Mouse (Mus musculus) forebrain, embryonic 15.5 days (tissue): Measurements from ENCODE around the gene Lrrc4. TPM values are rescaled to one million over a fixed set of nuclear protein-coding genes. Genes with fewer than 3 reads are reported as not detected.
A peak's percentile ranks its signal among the peaks of the same experiment; 100 is the strongest.

Experiments
- ATAC-seq: fragments of 200-750 bp; cut with Nextera tagmentation; replicated peaks from 2 replicates; pipeline ENCODE4 v1.8.0; 2017; ENCODE audit warnings: mild to moderate bottlenecking, moderate TSS enrichment, moderate library complexity
- H3K27ac ChIP-seq: fragments of 300-500 bp; sonication (generic); replicated peaks from 2 replicates; pipeline ENCODE4 v1.5.1; 2015; ENCODE audit warnings: mild to moderate bottlenecking, inconsistent platforms
- H3K27me3 ChIP-seq: fragments of 300-500 bp; sonication (generic); 2 replicates; pipeline ENCODE4 v1.6.1; 2015; ENCODE audit warnings: inconsistent platforms
- H3K36me3 ChIP-seq: fragments of 300-500 bp; sonication (generic); 2 replicates; pipeline ENCODE4 v1.6.1; 2015; ENCODE audit warnings: mild to moderate bottlenecking, inconsistent platforms
- H3K4me1 ChIP-seq: fragments of 300-500 bp; sonication (generic); 2 replicates; pipeline ENCODE4 v1.6.1; 2015; ENCODE audit warnings: inconsistent platforms
- H3K4me2 ChIP-seq: fragments of 300-500 bp; sonication (generic); replicated peaks from 2 replicates; pipeline ENCODE4 v1.6.1; 2015; ENCODE audit warnings: mild to moderate bottlenecking, inconsistent platforms
- H3K4me3 ChIP-seq: fragments of 300-500 bp; sonication (generic); 2 replicates; pipeline ENCODE4 v1.5.1; 2015; ENCODE audit warnings: mild to moderate bottlenecking, inconsistent platforms
- H3K9ac ChIP-seq: fragments of 300-500 bp; sonication (generic); replicated peaks from 2 replicates; pipeline ENCODE4 v1.6.1; 2015; ENCODE audit warnings: mild to moderate bottlenecking, inconsistent platforms
- H3K9me3 ChIP-seq: fragments of 300-500 bp; sonication (generic); 2 replicates; pipeline ENCODE4 v1.6.1; 2016; ENCODE audit warnings: inconsistent platforms
- WGBS: fragments of 180-500 bp; shearing (Covaris S2); methylation state at CpG from one replicate; pipeline ENCODE4 v1.1.7; 2015; ENCODE audit warnings: mixed read lengths; 5-methylcytosine and 5-hydroxymethylcytosine counted together
- polyA plus RNA-seq: library from polyadenylated mRNA; unstranded; fragments of >200 nt; fragmentation: Nextera tagmentation; extraction: Ambion mirVana; gene quantifications from 2 replicates; pipeline ENCODE4 v1.2.1, GENCODE M21; 2015

Gene Lrrc4
- polyA plus RNA-seq, 1 experiment from 2014 or later, result 6.5 TPM

- H3K4me3 ChIP-seq, result no peak overlapping the region
- WGBS, result 61% methylated on average over 13 of the region's 13 CpGs
- no peak overlapping the region for H3K27ac ChIP-seq
- no peak overlapping the region for H3K4me2 ChIP-seq
- no peak overlapping the region for H3K9ac ChIP-seq
- no peaks in the 10 kb centered on the region for H3K27me3 ChIP-seq
- peaks cover 32% of the 10 kb centered on the region for H3K4me1 ChIP-seq
- H3K36me3 ChIP-seq, result peaks cover 13% of the 10 kb centered on the region; the same call in 1 of the 2 replicates
- peak; percentile 44; the same call in 1 of the 2 replicates for ATAC-seq
- no peaks in the 10 kb centered on the region for H3K9me3 ChIP-seq
Measured at GRCm38 (mm10) chr6:28819509-28820358, 11.8 kb downstream of the Lrrc4 start.

- 59% methylated on average over 9 of the region's 9 CpGs for WGBS
- H3K4me2 ChIP-seq, result no peak overlapping the region
- peak; percentile 60 for ATAC-seq
Measured at GRCm38 (mm10) chr6:28817039-28817438, 14.5 kb downstream of the Lrrc4 start.

GRCm38 (mm10) chr6:28814895-28815294 lies 16.7 kb downstream of the Lrrc4 start:
- no peak overlapping the region for H3K27ac ChIP-seq
- H3K27me3 ChIP-seq, result no peaks in the 10 kb centered on the region
- no peak overlapping the region for H3K4me3 ChIP-seq
- H3K36me3 ChIP-seq, result peaks cover 13% of the 10 kb centered on the region; the same call in 1 of the 2 replicates
- WGBS, result 56% methylated on average over 2 of the region's 2 CpGs
- no peak overlapping the region for H3K9ac ChIP-seq
- H3K4me1 ChIP-seq, result peaks cover 20% of the 10 kb centered on the region
- no peak overlapping the region for H3K4me2 ChIP-seq
- no peaks in the 10 kb centered on the region for H3K9me3 ChIP-seq
- ATAC-seq, result no peak

More at GRCm38 (mm10) chr6:28817039-28817438, 14.5 kb downstream of the Lrrc4 start:
- H3K9ac ChIP-seq, result no peak overlapping the region
- peaks cover 23% of the 10 kb centered on the region for H3K4me1 ChIP-seq
- H3K9me3 ChIP-seq, result no peaks in the 10 kb centered on the region
- 0 out of 2 replicates have a peak overlapping the region, but pooled peaks have one; percentile 29 for H3K27ac ChIP-seq
- peaks cover 13% of the 10 kb centered on the region; the same call in 1 of the 2 replicates for H3K36me3 ChIP-seq
- H3K27me3 ChIP-seq, result no peaks in the 10 kb centered on the region
- H3K4me3 ChIP-seq, result no peak overlapping the region

GRCm38 (mm10) chr6:28813057-28813456 lies 18.5 kb downstream of the Lrrc4 start:
- Histone ChIP-seq H3K27me3 (no peaks in the 10 kb centered on the region), H3K9ac (no peak overlapping the region), H3K4me1 (peaks cover 10% of the 10 kb centered on the region), H3K4me2 (no peak overlapping the region), H3K9me3 (no peaks in the 10 kb centered on the region), H3K4me3 (no peak overlapping the region), H3K36me3 (peaks cover 4% of the 10 kb centered on the region; the same call in 1 of the 2 replicates), H3K27ac (no peak overlapping the region)
- 86% methylated on average over 9 of the region's 9 CpGs for WGBS
- ATAC-seq, result no peak

DNA sequence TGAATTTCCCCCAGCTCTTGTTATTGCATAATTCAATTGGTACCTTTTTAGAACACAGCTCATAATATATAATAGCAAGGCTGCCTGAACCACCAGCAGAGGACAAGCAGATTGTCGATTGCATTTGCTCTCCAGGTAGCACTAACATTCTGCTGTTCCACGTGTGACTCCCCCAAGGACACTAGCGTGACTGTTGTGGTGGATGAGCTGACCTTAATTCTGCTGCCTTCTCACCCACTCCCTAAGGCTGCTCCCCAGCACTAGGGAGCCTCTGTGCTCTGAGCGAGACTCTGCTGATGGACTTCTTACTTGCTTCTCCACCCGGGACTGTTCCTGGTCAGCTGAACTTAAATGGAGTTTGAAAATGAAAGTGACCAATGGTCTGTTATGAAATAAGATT lies 26.8 kb downstream of the Lrrc4 start:
- 93% methylated on average over 5 of the region's 5 CpGs for WGBS
- Histone ChIP-seq H3K9ac (no peak overlapping the region), H3K27me3 (no peaks in the 10 kb centered on the region), H3K4me2 (no peak overlapping the region), H3K4me1 (peaks cover 4% of the 10 kb centered on the region; the same call in 1 of the 2 replicates), H3K27ac (no peak overlapping the region), H3K36me3 (no peaks in the 10 kb centered on the region), H3K9me3 (no peaks in the 10 kb centered on the region), H3K4me3 (no peak overlapping the region)
- ATAC-seq, result no peak

- no peak overlapping the region for H3K4me2 ChIP-seq
- H3K9me3 ChIP-seq, result no peaks in the 10 kb centered on the region
- WGBS, result 93% methylated on average over 6 of the region's 6 CpGs
- H3K27me3 ChIP-seq, result no peaks in the 10 kb centered on the region
- no peaks in the 10 kb centered on the region for H3K36me3 ChIP-seq
- peaks cover 4% of the 10 kb centered on the region; the same call in 1 of the 2 replicates for H3K4me1 ChIP-seq
- H3K9ac ChIP-seq, result no peak overlapping the region
- H3K27ac ChIP-seq, result no peak overlapping the region
- no peak overlapping the region for H3K4me3 ChIP-seq
- ATAC-seq, result no peak
Measured at GRCm38 (mm10) chr6:28803678-28804279, 27.8 kb downstream of the Lrrc4 start.

DNA sequence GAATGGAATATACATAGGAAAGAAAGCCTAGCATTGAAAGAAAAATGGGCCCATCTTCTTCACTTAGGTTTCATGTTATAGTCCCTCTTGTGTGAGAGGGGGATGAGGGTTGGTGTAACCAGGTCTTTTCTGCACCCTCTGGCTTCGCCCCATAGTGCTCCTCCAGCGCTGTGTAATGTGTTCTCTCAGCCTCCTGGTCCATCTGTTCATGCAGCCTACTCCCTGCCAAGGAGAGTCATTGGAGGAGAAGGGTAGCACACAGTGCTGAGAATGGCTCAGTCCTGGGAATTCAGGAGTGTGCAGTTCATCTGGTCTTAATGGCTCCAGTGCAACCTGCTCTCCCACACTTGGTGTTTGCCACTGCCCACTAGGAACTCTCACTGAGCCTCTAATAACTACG lies 30.6 kb downstream of the Lrrc4 start:
- peak; percentile 77 for ATAC-seq
- H3K27me3 ChIP-seq, result no peaks in the 10 kb centered on the region
- no peaks in the 10 kb centered on the region for H3K9me3 ChIP-seq
- no peaks in the 10 kb centered on the region for H3K36me3 ChIP-seq
- H3K4me1 ChIP-seq, result peaks cover 7% of the 10 kb centered on the region
- H3K4me3 ChIP-seq, result no peak overlapping the region
- WGBS, result 81% methylated on average over 3 of the region's 3 CpGs
- no peak overlapping the region for H3K27ac ChIP-seq
- H3K9ac ChIP-seq, result no peak overlapping the region
- no peak overlapping the region for H3K4me2 ChIP-seq

DNA sequence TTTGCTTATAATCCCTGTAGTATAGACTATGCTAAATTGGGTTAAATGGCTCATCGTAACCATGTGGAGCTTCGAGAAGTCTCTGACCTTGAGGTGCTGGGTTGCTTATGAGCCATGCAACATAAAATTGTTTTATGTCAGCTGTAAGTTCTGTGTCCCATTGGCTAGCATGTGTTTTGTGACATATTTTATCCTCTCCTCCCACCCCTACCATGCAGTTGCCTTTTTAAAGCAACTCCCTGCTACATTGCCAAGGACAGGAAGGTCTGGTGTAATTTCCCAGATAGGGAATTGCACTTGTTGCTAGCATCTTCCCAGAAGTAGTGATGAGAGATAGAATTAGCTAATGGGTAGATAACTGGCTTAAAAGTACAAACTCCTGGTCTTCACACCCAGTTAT lies 31.7 kb downstream of the Lrrc4 start:
- H3K4me3 ChIP-seq, result no peak overlapping the region
- no peak for ATAC-seq
- no peaks in the 10 kb centered on the region for H3K36me3 ChIP-seq
- no peaks in the 10 kb centered on the region for H3K9me3 ChIP-seq
- no peak overlapping the region for H3K4me2 ChIP-seq
- peaks cover 17% of the 10 kb centered on the region for H3K4me1 ChIP-seq
- 90% methylated on average over 2 of the region's 2 CpGs for WGBS
- no peak overlapping the region for H3K27ac ChIP-seq
- no peaks in the 10 kb centered on the region for H3K27me3 ChIP-seq
- H3K9ac ChIP-seq, result no peak overlapping the region

- Histone ChIP-seq H3K4me2 (no peak overlapping the region), H3K27ac (peak overlapping the region; percentile 45), H3K9me3 (no peaks in the 10 kb centered on the region), H3K9ac (no peak overlapping the region), H3K4me3 (no peak overlapping the region), H3K4me1 (peaks cover 15% of the 10 kb centered on the region), H3K27me3 (no peaks in the 10 kb centered on the region), H3K36me3 (no peaks in the 10 kb centered on the region)
- 0 out of 2 replicates have a peak, but pooled peaks have one; percentile 27 for ATAC-seq
- 72% methylated on average over 16 of the region's 16 CpGs for WGBS
Measured at GRCm38 (mm10) chr6:28795792-28796515, 35.6 kb downstream of the Lrrc4 start.

GRCm38 (mm10) chr6:28795380-28795779 lies 36.2 kb downstream of the Lrrc4 start:
- peak overlapping the region; percentile 45 for H3K27ac ChIP-seq
- no peak overlapping the region for H3K4me3 ChIP-seq
- H3K9me3 ChIP-seq, result no peaks in the 10 kb centered on the region
- H3K36me3 ChIP-seq, result no peaks in the 10 kb centered on the region
- no peak overlapping the region for H3K4me2 ChIP-seq
- H3K9ac ChIP-seq, result no peak overlapping the region
- peaks cover 13% of the 10 kb centered on the region for H3K4me1 ChIP-seq
- H3K27me3 ChIP-seq, result no peaks in the 10 kb centered on the region
- WGBS, result 13% methylated on average over 9 of the region's 9 CpGs
- ATAC-seq, result peak; percentile 69

DNA sequence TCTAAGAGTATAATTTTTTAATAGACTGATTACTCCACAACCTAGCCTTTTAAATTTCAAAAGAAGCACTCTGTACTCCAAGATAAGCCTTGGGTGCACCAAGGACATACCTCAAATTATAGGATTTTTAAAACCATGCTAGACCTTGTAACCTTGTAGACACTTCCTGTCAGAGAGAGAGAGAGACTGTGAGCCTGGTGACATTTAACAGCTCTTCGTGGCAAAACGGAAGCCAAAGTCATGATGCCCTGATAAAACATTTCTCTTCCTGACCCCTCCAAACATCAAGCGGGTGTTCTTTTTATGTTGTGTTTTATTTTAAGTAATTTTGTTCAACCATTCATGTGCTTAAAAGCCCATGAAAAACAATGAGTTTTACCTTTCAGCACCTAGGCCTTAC lies 39.7 kb downstream of the Lrrc4 start:
- no peaks in the 10 kb centered on the region for H3K36me3 ChIP-seq
- no peak overlapping the region for H3K27ac ChIP-seq
- no peak overlapping the region for H3K4me2 ChIP-seq
- WGBS, result 94% methylated on average over 3 of the region's 3 CpGs
- H3K4me1 ChIP-seq, result peaks cover 19% of the 10 kb centered on the region
- no peak overlapping the region for H3K4me3 ChIP-seq
- no peaks in the 10 kb centered on the region for H3K9me3 ChIP-seq
- ATAC-seq, result no peak
- H3K27me3 ChIP-seq, result no peaks in the 10 kb centered on the region
- no peak overlapping the region for H3K9ac ChIP-seq

DNA sequence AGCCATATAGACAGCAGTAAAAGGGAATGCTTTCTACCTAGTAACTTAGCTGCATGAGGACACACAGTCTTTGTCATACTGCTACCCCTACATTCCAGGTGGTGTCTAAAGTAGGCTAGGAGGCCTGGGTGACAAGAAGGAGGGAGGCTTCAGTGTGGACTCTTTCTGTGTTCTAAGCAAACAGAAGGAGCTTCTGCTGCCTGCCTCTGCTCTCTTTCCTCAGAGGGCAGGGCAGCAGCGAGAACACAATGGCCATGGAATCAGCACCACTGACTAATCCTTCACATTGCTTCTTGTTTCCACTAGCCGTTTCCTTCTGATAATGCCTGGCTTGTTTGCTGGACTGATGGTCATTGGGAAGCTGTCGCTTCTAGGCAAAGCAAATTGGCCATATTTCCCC lies 40.4 kb downstream of the Lrrc4 start:
- 19% methylated on average over 3 of the region's 3 CpGs for WGBS

More for the DNA sequence above, 40.4 kb downstream of the Lrrc4 start:
- Histone ChIP-seq H3K9me3 (no peaks in the 10 kb centered on the region), H3K4me2 (no peak overlapping the region), H3K36me3 (no peaks in the 10 kb centered on the region), H3K9ac (no peak overlapping the region), H3K27ac (no peak overlapping the region), H3K4me3 (no peak overlapping the region), H3K4me1 (peaks cover 19% of the 10 kb centered on the region), H3K27me3 (no peaks in the 10 kb centered on the region)
- ATAC-seq, result no peak
